Mouse (Mus musculus) MEL (cell line): ENCODE measurements around the gene Traip. TPM values are rescaled to one million over a fixed set of nuclear protein-coding genes. Genes with fewer than 3 reads are reported as not detected.

Source experiments
- DNase-seq: peaks from one replicate; pipeline ENCODE4 v3.0.0; 2011; ENCODE audit warnings: low read depth, low spot score
- H3K27ac ChIP-seq: 2 replicates; pipeline ENCODE4 v1.5.1; 2012; ENCODE audit warnings: low read depth, mild to moderate bottlenecking, control low read depth, low read length, moderate library complexity; ENCODE audit not compliant: control insufficient read depth
- H3K27me3 ChIP-seq, 2 experiments: fragments of 150-350 bp in 1 of 2; sonication (generic) in 1 of 2; 2 replicates each; pipeline ENCODE4 v1.6.1; 2012; ENCODE audit warnings: low read length in 2 of 2, mild to moderate bottlenecking in 2 of 2, improper control_type of control experiment in 1 of 2, moderate library complexity in 1 of 2; ENCODE audit not compliant: insufficient read depth in 2 of 2, control insufficient read depth in 1 of 2
- H3K36me3 ChIP-seq, 2 experiments: 2 replicates each; pipeline ENCODE4 v1.6.1; 2012 to 2014; ENCODE audit warnings: low read length in 2 of 2, improper control_type of control experiment in 1 of 2, inconsistent platforms in 1 of 2, mild to moderate bottlenecking in 1 of 2; ENCODE audit not compliant: insufficient read depth in 2 of 2, control insufficient read depth in 1 of 2
- H3K4me1 ChIP-seq, 2 experiments: fragments of 150-350 bp in 1 of 2; sonication (generic) in 1 of 2; 2 replicates each; pipeline ENCODE4 v1.6.1; 2012; ENCODE audit warnings: low read length in 2 of 2, improper control_type of control experiment in 1 of 2, mild to moderate bottlenecking in 1 of 2; ENCODE audit not compliant: insufficient read depth in 2 of 2, control insufficient read depth in 1 of 2
- H3K4me3 ChIP-seq, 2 experiments: fragments of 150-350 bp in 1 of 2; sonication (generic) in 1 of 2; 2 replicates each; pipeline ENCODE4 v1.5.1; 2012; ENCODE audit warnings: low read depth in 2 of 2, low read length in 2 of 2, mild to moderate bottlenecking in 2 of 2, moderate library complexity in 2 of 2, control low read depth in 1 of 2, improper control_type of control experiment in 1 of 2; ENCODE audit not compliant: control insufficient read depth in 1 of 2, insufficient read depth in 1 of 2
- H3K79me2 ChIP-seq: 2 replicates; pipeline ENCODE4 v1.6.1; 2012; ENCODE audit warnings: mild to moderate bottlenecking, low read length, moderate library complexity; ENCODE audit not compliant: control insufficient read depth, poor library complexity, insufficient read depth
- H3K9ac ChIP-seq: 2 replicates; pipeline ENCODE4 v1.6.1; 2012; ENCODE audit warnings: low read depth, mild to moderate bottlenecking, control low read depth, low read length, moderate library complexity; ENCODE audit not compliant: control insufficient read depth, poor library complexity, severe bottlenecking
- H3K9me3 ChIP-seq: fragments of 150-350 bp; sonication (generic); replicated peaks from 2 replicates; pipeline ENCODE4 v1.6.1; 2012; ENCODE audit warnings: mild to moderate bottlenecking, low read length, improper control_type of control experiment, moderate library complexity; ENCODE audit not compliant: insufficient read depth
- CHD1 ChIP-seq: IDR thresholded peaks from 2 replicates; pipeline ENCODE4 v1.6.1; 2012; ENCODE audit warnings: low read depth, mild to moderate bottlenecking, inconsistent platforms, low read length, improper control_type of control experiment
- CTCF ChIP-seq, 3 experiments: IDR thresholded peaks in 2 of 3; conservative IDR thresholded peaks in 1 of 3; 2 replicates each; pipeline ENCODE4 v1.5.1; 2011 to 2012; ENCODE audit warnings: low read length in 3 of 3, low read depth in 2 of 3, mild to moderate bottlenecking in 2 of 3, improper control_type of control experiment in 1 of 3, inconsistent platforms in 1 of 3, mixed read lengths in 1 of 3, moderate library complexity in 1 of 3; ENCODE audit not compliant: control insufficient read depth in 1 of 3, insufficient read depth in 1 of 3, poor library complexity in 1 of 3, severe bottlenecking in 1 of 3
- ELF1 ChIP-seq: IDR thresholded peaks from 2 replicates; pipeline ENCODE4 v1.6.1; 2014; ENCODE audit warnings: low read depth, mild to moderate bottlenecking, inconsistent platforms, low read length, improper control_type of control experiment, moderate library complexity
- ETS1 ChIP-seq: IDR thresholded peaks from 2 replicates; pipeline ENCODE4 v1.6.1; 2012; ENCODE audit warnings: low read depth, mild to moderate bottlenecking, inconsistent platforms, low read length, improper control_type of control experiment, moderate library complexity
- GABPA ChIP-seq: IDR thresholded peaks from 2 replicates; pipeline ENCODE4 v1.6.1; 2012; ENCODE audit warnings: low read depth, mild to moderate bottlenecking, inconsistent platforms, low read length, improper control_type of control experiment, moderate library complexity
- MAFK ChIP-seq: IDR thresholded peaks from 2 replicates; pipeline ENCODE4 v1.6.1; 2011; ENCODE audit warnings: low read depth, mild to moderate bottlenecking, low read length, improper control_type of control experiment, borderline replicate concordance
- MAX ChIP-seq: IDR thresholded peaks from 2 replicates; pipeline ENCODE4 v1.6.1; 2011; ENCODE audit warnings: low read length, improper control_type of control experiment
- MEF2A ChIP-seq: IDR thresholded peaks from 2 replicates; pipeline ENCODE4 v1.6.1; 2014; ENCODE audit warnings: low read depth, mild to moderate bottlenecking, inconsistent platforms, low read length, improper control_type of control experiment; ENCODE audit not compliant: poor library complexity, insufficient replicate concordance, severe bottlenecking; ENCODE audit errors: extremely low read depth
- MYB ChIP-seq: IDR thresholded peaks from 2 replicates; pipeline ENCODE4 v1.6.1; 2011; ENCODE audit warnings: mild to moderate bottlenecking, low read depth, low read length, improper control_type of control experiment
- MYC ChIP-seq: IDR thresholded peaks from 2 replicates; pipeline ENCODE4 v1.6.1; 2011; ENCODE audit warnings: low read depth, mild to moderate bottlenecking, low read length, improper control_type of control experiment, moderate library complexity
- NELFE ChIP-seq: IDR thresholded peaks from 2 replicates; pipeline ENCODE4 v1.6.1; 2011; ENCODE audit warnings: low read depth, low read length, improper control_type of control experiment
- POLR2AphosphoS5 ChIP-seq: IDR thresholded peaks from 2 replicates; pipeline ENCODE4 v1.6.1; 2012; ENCODE audit warnings: low read depth, borderline replicate concordance, mild to moderate bottlenecking, inconsistent platforms, low read length, moderate library complexity, mixed read lengths
- RAD21 ChIP-seq: IDR thresholded peaks from 2 replicates; pipeline ENCODE4 v1.6.1; 2011; ENCODE audit warnings: mild to moderate bottlenecking, low read depth, low read length, improper control_type of control experiment
- SMC3 ChIP-seq: IDR thresholded peaks from 2 replicates; pipeline ENCODE4 v1.6.1; 2011; ENCODE audit warnings: low read depth, low read length, improper control_type of control experiment
- TAL1 ChIP-seq: IDR thresholded peaks from 2 replicates; pipeline ENCODE4 v1.6.1; 2012; ENCODE audit warnings: mild to moderate bottlenecking, inconsistent platforms, low read length, moderate library complexity, mixed read lengths
- TCF12 ChIP-seq: IDR thresholded peaks from 2 replicates; pipeline ENCODE4 v1.6.1; 2014; ENCODE audit warnings: low read depth, mild to moderate bottlenecking, inconsistent platforms, low read length, improper control_type of control experiment, moderate library complexity
- USF2 ChIP-seq, 2 experiments: IDR thresholded peaks; 2 replicates each; pipeline ENCODE4 v1.6.1; 2011 to 2012; ENCODE audit warnings: improper control_type of control experiment in 2 of 2, low read length in 2 of 2, borderline replicate concordance in 1 of 2, inconsistent platforms in 1 of 2, low read depth in 1 of 2, mild to moderate bottlenecking in 1 of 2; ENCODE audit not compliant: insufficient read depth in 1 of 2
- ZMIZ1 ChIP-seq: IDR thresholded peaks from 2 replicates; pipeline ENCODE4 v1.6.1; 2012; ENCODE audit warnings: low read depth, mild to moderate bottlenecking, inconsistent platforms, low read length, improper control_type of control experiment, moderate library complexity
- ZNF384 ChIP-seq: IDR thresholded peaks from 2 replicates; pipeline ENCODE4 v1.6.1; 2012; ENCODE audit warnings: low read depth, mild to moderate bottlenecking, inconsistent platforms, low read length, improper control_type of control experiment
- polyA plus RNA-seq, 2 experiments: library from polyadenylated mRNA; stranded (reverse) in 1 of 2; unstranded in 1 of 2; fragments of >175 nt in 1 of 2; fragments of >200 nt in 1 of 2; gene quantifications; 2 replicates each; pipeline versions ENCODE4 v1.2.1 to v1.2.4; 2012; ENCODE audit warnings: low replicate concordance in 2 of 2, low read depth in 1 of 2; ENCODE audit not compliant: insufficient read length in 2 of 2, insufficient read depth in 1 of 2, missing spikeins in 1 of 2
- total RNA-seq: library from RNA; depleted of rRNA; stranded (reverse); fragments of 300-350 nt; gene quantifications from 2 replicates; pipeline ENCODE4 v1.2.3, GENCODE M21; 2012

Traip gene
- total and polyA plus RNA-seq, 3 experiments = 43.6 to 65.2 TPM; not detected in 1

DNA sequence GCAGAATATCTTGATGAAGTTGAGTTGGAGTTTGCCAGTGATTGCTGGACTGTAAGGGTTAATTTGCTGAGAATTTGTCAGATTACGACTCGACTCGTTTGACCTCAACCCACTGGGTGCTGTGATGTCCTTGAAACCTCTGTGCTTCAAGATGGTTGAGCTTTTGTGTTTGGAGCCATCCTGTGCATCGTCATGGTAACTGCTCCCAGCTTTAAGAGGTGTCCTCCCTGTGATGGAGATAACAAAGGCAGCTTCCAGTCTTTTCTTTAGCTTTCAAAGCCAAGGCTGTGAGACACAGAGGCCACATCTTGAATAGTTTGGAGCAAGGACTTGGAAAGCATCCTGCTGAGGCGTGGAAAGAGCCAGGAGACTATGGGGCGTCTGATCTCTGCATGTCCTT is 7.2 kb downstream of the Traip start:
- no peaks in the 10 kb centered on the region; a peak in 1 of 4 replicates for H3K4me1 ChIP-seq

DNA sequence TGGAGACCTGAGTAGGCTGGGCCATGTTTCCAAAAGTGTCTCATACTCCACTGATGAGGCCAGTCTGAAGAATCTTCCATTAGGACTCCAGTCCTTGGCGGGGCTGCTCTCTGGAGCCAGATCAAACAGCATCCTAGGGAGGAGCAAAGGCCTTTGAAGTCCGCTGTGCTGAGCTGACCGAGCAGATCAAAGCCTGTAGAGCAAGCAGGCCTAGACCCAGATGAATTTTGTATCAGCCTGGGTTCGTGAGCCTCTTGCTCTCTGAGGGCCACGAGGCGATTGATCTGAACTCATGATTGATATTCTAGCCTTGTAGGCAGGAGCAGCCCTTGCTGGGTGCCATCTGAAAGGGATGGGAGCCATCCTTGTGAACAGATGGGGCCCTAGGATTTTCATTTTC is 10.0 kb downstream of the Traip start:
- TF ChIP-seq ZNF384 (no peak), ZMIZ1 (no peak), MAX (no peak), ETS1 (no peak), MAFK (no peak), TAL1 (no peak)
- Histone ChIP-seq H3K79me2 (peaks cover 2% of the 10 kb centered on the region; the same call in 1 of the 2 replicates), H3K4me3 (no peak overlapping the region), H3K4me1 (no peaks in the 10 kb centered on the region), H3K9ac (no peak overlapping the region), H3K36me3 (peaks cover 0 to 20% of the 10 kb centered on the region in 2 experiments; a peak in 2 of 4 replicates), H3K27ac (no peak overlapping the region), H3K27me3 (no peaks in the 10 kb centered on the region), H3K9me3 (no peaks in the 10 kb centered on the region)
- no peak for DNase-seq

More for the DNA sequence above, 7.2 kb downstream of the Traip start:
- Histone ChIP-seq H3K27ac (no peak overlapping the region), H3K4me3 (no peak overlapping the region), H3K79me2 (peaks cover 19% of the 10 kb centered on the region), H3K36me3 (peaks cover 7 to 18% of the 10 kb centered on the region in 2 experiments), H3K27me3 (no peaks in the 10 kb centered on the region), H3K9me3 (no peaks in the 10 kb centered on the region), H3K9ac (no peak overlapping the region)
- no peak for DNase-seq
- TF ChIP-seq CTCF (IDR thresholded peaks at IDR 0.05 in 2 of 3, conservative IDR thresholded peaks at IDR 0.05 in 1 of 3; ENCODE audit: control insufficient read depth in 1 of 3, insufficient read depth in 1 of 3, low read depth in 2 of 3, low read length in 3 of 3, poor library complexity in 1 of 3, severe bottlenecking in 1 of 3) (no peak), ZMIZ1 (no peak), MYB (no peak), RAD21 (no peak), SMC3 (no peak), MYC (no peak), USF2 (IDR thresholded peaks at IDR 0.05; ENCODE audit: borderline replicate concordance in 1 of 2, insufficient read depth in 1 of 2, low read depth in 1 of 2, low read length in 2 of 2) (no peak), MAX (no peak), POLR2AphosphoS5 (no peak), ELF1 (no peak), TCF12 (no peak), ETS1 (no peak), MEF2A (no peak), NELFE (no peak), GABPA (no peak), CHD1 (no peak)
